Mouse (Mus musculus) cerebellum, adult 2 months (tissue): ENCODE results near the gene Ethe1.

Source experiments
- CTCF ChIP-seq: fragments of 200-500 bp; IDR thresholded peaks from 2 replicates; pipeline ENCODE4 v1.5.1; 2011; ENCODE audit warnings: low read depth, mild to moderate bottlenecking, control low read depth, low read length, moderate library complexity, borderline replicate concordance; ENCODE audit not compliant: insufficient read depth
- POLR2A ChIP-seq: fragments of 200-500 bp; IDR thresholded peaks from 2 replicates; pipeline ENCODE4 v1.6.1; 2011; ENCODE audit warnings: low read length, control low read depth, borderline replicate concordance; ENCODE audit not compliant: insufficient read depth

DNA sequence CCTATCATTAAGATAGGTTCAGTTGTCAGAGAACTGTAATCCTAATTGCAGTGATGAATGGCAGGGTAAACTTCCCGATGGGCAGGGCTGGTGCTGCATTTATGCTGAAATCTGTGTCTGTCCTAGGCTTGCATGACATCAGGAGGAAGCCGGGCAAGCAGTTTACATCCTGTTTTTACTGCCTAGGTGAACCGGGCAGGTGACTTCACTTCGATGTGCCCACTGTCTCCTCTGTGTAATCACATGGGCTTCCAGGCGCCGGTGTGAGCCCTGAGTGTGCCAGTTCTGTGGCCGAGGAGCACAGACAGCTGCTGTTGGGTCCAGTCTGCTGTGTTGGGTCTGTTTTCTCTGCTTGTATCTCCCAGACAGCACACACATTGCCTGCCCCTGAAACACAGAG, 59.1 kb downstream of the Ethe1 start:
- no peak for TF ChIP-seq CTCF
- no peak for TF ChIP-seq POLR2A
